Mouse (Mus musculus): ENCODE measurements at regions not wholly inside any gene's neighbourhood (a gene's known extent, or its start where the extent isn't known, plus 50 kb on each side); places are given as distances from the start of the nearest gene placed in this dataset.

GRCm38 (mm10) chr1:168541231-168541630 is 109.2 kb upstream of the Pbx1 start:
- no peak for DNase-seq (ENCODE audit: low spot score)

DNA sequence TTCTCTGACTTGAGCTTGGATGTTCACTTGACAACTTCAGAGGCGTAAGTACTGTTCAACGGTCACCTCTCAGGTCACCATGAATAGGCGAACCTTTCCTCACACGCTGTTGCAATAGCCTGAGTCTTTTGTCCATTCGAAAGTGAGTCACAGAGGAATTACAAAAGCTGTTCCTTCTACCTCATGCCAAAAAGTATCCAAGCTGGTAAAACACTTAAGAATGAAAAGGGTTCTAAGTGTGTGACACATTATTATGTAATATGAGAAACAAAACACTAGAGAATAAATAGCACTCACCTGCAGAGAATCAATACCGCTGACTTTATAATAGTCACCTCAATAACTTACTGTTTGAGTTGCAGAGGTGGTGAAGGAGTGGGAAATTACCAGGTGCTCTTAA is 86.0 kb upstream of the Pbx1 start:
- peak; percentile 75 for DNase-seq (ENCODE audit: low spot score)

DNA sequence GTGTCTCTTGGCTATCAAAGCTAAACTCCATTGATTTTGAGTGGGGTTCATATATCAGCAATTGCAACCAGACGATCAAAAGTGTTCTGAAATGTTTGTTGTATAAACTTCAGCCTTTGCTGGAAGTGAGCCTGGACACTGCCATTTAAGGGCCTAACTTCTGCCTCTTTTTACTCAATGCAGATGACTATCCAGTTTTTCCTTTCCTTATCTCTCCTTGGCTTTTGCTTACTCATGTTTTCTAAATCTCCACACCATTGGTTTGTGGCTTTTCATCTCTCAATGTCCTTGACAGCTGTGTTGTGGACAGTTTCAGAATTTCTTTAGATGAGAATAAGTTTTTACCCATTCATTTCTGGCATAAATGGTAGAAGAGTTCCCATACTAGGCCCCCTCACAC is 74.3 kb upstream of the Pbx1 start:
- DNase-seq (ENCODE audit: low spot score) = no peak

GRCm38 (mm10) chr1:168504773-168505172 is 72.7 kb upstream of the Pbx1 start:
- no peak for DNase-seq (ENCODE audit: low spot score)

- DNase-seq (ENCODE audit: low spot score) = peak; percentile 26
Measured at GRCm38 (mm10) chr1:168502266-168502665, 70.2 kb upstream of the Pbx1 start.

- no peak for DNase-seq (ENCODE audit: low spot score)
Measured at GRCm38 (mm10) chr1:168501375-168502169, 69.5 kb upstream of the Pbx1 start.

DNA sequence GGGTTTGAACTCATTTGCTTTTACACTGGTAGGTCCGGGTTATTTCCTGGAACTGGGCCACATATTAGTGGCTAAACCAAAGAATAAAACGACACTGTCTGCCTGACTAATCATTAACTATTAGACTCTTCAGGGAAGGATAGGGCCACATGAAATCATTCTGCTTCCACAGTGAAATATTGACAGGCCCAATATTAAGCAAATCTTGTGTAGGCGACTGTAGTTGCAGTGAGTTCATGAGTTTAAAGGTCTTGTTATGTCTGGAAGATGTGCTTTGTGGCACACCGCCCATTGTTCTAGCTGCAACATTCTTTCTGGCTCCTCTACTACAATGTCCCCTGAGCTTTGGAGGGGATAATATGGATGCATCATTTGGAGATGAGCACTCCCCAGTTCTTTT is 65.7 kb upstream of the Pbx1 start:
- DNase-seq (ENCODE audit: low spot score) = no peak

- DNase-seq (ENCODE audit: low spot score) = no peak
Measured at GRCm38 (mm10) chr1:168495687-168496527, 63.8 kb upstream of the Pbx1 start.

GRCm38 (mm10) chr1:168487492-168487891 is 55.4 kb upstream of the Pbx1 start:
- no peak for DNase-seq (ENCODE audit: low spot score)

GRCm38 (mm10) chr1:168483651-168484050 is 51.6 kb upstream of the Pbx1 start:
- no peak for DNase-seq (ENCODE audit: low spot score)
